Mouse (Mus musculus): Measurements from ENCODE around the gene Cbl.

DNA sequence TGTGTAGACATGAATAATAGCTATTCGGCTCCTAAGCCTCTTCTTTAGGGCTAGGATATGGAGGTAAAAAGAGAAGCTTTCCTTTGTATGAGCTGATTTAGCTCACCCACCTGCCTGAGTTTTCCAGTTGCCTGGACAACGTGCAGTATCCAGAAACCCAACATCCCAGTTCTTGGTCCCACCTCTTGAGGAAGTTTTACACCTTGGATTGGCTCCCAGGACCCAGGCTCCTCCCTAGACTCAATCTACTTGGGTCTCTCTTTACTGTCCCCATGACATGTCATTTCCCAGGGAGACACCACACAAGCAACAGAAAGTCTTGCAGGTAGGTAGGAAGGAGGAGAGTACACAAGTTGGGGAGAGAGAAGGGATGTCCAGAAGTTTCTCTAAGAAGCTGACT, 6.5 kb upstream of the Cbl start, which contains the start of gene Ccdc153:
- no peak for TF ChIP-seq CTCF (conservative IDR thresholded peaks at IDR 0.05; ENCODE audit: insufficient read depth, insufficient read length, low read depth, low read length)
- TF ChIP-seq POLR2A (IDR thresholded peaks at IDR 0.05; ENCODE audit: low read depth, low read length): no peak
